Mouse (Mus musculus): Measurements from ENCODE around the gene Zbtb16. TPM values are rescaled to one million over a fixed set of nuclear protein-coding genes. Genes with fewer than 3 reads are reported as not detected.

Gene Zbtb16
- polyA plus RNA-seq, 1 experiment = not detected

DNA sequence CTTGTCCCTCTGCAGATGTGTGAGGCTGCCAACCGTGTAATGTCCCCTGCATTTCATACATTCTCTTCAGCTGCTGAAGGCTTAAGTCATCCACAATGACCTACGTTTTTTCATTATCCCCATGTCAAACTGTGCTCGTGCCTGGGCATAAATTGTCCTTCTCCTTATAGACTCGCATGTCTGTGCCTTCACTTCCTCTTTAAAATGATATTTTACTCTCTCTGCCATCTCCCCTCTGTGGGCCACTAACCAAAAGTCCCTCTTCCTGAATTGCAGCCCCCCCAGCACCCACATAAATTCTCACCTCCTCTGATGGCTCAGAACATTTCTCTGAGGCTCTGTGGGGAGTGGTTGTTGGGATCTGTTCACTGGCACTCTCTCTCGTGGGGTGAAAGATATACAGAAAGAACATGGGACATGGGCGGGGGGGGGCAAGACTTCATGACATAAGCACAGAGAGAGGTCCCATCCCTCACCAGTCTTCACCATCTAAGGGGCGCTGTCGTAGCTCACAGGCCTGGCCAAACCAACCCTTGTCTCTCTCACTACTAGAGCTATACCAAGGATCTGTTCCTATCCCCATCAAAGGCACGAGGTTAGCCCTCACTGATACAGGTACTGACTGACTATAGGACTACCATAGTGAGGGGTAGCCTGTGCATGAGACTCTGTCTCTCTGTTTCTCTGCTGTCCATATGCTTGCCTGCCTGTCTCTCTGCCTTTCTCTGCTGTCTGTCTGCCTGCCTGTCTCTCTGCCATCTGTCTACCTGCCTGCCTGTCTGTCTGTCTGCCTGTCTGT, 174.6 kb downstream of the Zbtb16 start:
- no peaks in the 10 kb centered on the region for H3K27me3 ChIP-seq (ENCODE audit: control insufficient read depth, insufficient read depth, insufficient read length)
- no peak overlapping the region for H3K4me3 ChIP-seq
- H3ac ChIP-seq (ENCODE audit: control insufficient read depth, insufficient read length) = no peak overlapping the region
- no peak overlapping the region for H3K4me2 ChIP-seq (ENCODE audit: low read depth)
- no peaks in the 10 kb centered on the region for H3K79me2 ChIP-seq (ENCODE audit: control insufficient read depth, insufficient read depth)
- H3K36me3 ChIP-seq (ENCODE audit: control insufficient read depth, insufficient read depth) = no peaks in the 10 kb centered on the region
- no peak for TF ChIP-seq MAX (IDR thresholded peaks at IDR 0.05; ENCODE audit: low read depth)
- TF ChIP-seq TCF12 (IDR thresholded peaks at IDR 0.05; ENCODE audit: insufficient read depth, poor library complexity, severe bottlenecking) = no peak
- TF ChIP-seq TCF3 (IDR thresholded peaks at IDR 0.05; ENCODE audit: insufficient read length, low read depth) = no peak
- no peak for TF ChIP-seq CEBPB (IDR thresholded peaks at IDR 0.05; ENCODE audit: insufficient read depth, poor library complexity, severe bottlenecking)
- TF ChIP-seq POLR2AphosphoS2 (IDR thresholded peaks at IDR 0.05; ENCODE audit: insufficient read length, low read depth) = no peak
- no peak for TF ChIP-seq MYOD1 (IDR thresholded peaks at IDR 0.05; ENCODE audit: control insufficient read depth in 1 of 3, insufficient read length in 2 of 3, low read depth in 2 of 3)
- TF ChIP-seq USF1 (IDR thresholded peaks at IDR 0.05; ENCODE audit: low read depth) = no peak
- TF ChIP-seq E2F4 (IDR thresholded peaks at IDR 0.05; ENCODE audit: insufficient read depth) = no peak
- no peak for TF ChIP-seq POLR2A (IDR thresholded peaks at IDR 0.05; ENCODE audit: insufficient read length, low read depth)
- TF ChIP-seq MYOG (IDR thresholded peaks at IDR 0.05; ENCODE audit: control insufficient read depth in 1 of 3, insufficient read depth in 1 of 3, insufficient read length in 2 of 3, low read depth in 2 of 3) = no peak
- TF ChIP-seq SRF (IDR thresholded peaks at IDR 0.05; ENCODE audit: control insufficient read depth, insufficient read length, low read depth) = no peak
- TF ChIP-seq REST (IDR thresholded peaks at IDR 0.05; ENCODE audit: insufficient read depth, insufficient read length) = no peak

GRCm38 (mm10) chr9:48655525-48656169, 180.4 kb downstream of the Zbtb16 start:
- TF ChIP-seq MAX (IDR thresholded peaks at IDR 0.05; ENCODE audit: low read depth) = no peak
- TF ChIP-seq CEBPB (IDR thresholded peaks at IDR 0.05; ENCODE audit: insufficient read depth, poor library complexity, severe bottlenecking) = no peak
- no peak for TF ChIP-seq USF1 (IDR thresholded peaks at IDR 0.05; ENCODE audit: low read depth)
- no peak for TF ChIP-seq E2F4 (IDR thresholded peaks at IDR 0.05; ENCODE audit: insufficient read depth)
- no peak for TF ChIP-seq POLR2AphosphoS2 (IDR thresholded peaks at IDR 0.05; ENCODE audit: insufficient read length, low read depth)
- TF ChIP-seq POLR2A (IDR thresholded peaks at IDR 0.05; ENCODE audit: insufficient read length, low read depth) = no peak
- no peak for TF ChIP-seq TCF3 (IDR thresholded peaks at IDR 0.05; ENCODE audit: insufficient read length, low read depth)
- no peak for TF ChIP-seq MYOD1 (IDR thresholded peaks at IDR 0.05; ENCODE audit: control insufficient read depth in 1 of 3, insufficient read length in 2 of 3, low read depth in 2 of 3)
- TF ChIP-seq TCF12 (IDR thresholded peaks at IDR 0.05; ENCODE audit: insufficient read depth, poor library complexity, severe bottlenecking) = no peak
- TF ChIP-seq MYOG (IDR thresholded peaks at IDR 0.05; ENCODE audit: control insufficient read depth in 1 of 3, insufficient read depth in 1 of 3, insufficient read length in 2 of 3, low read depth in 2 of 3) = no peak
- TF ChIP-seq REST (IDR thresholded peaks at IDR 0.05; ENCODE audit: insufficient read depth, insufficient read length) = no peak
- Histone ChIP-seq H3K4me2 (ENCODE audit: low read depth) (no peak overlapping the region), H3K36me3 (ENCODE audit: control insufficient read depth, insufficient read depth) (no peaks in the 10 kb centered on the region), H3K79me2 (ENCODE audit: control insufficient read depth, insufficient read depth) (no peaks in the 10 kb centered on the region), H3ac (ENCODE audit: control insufficient read depth, insufficient read length) (no peak overlapping the region), H3K27me3 (ENCODE audit: control insufficient read depth, insufficient read depth, insufficient read length) (no peaks in the 10 kb centered on the region), H3K4me3 (no peak overlapping the region)

GRCm38 (mm10) chr9:48654730-48655129, 181.3 kb downstream of the Zbtb16 start:
- Histone ChIP-seq H3K79me2 (ENCODE audit: control insufficient read depth, insufficient read depth) (no peaks in the 10 kb centered on the region), H3K4me3 (no peak overlapping the region), H3K27me3 (ENCODE audit: control insufficient read depth, insufficient read depth, insufficient read length) (peaks cover 5% of the 10 kb centered on the region), H3K36me3 (ENCODE audit: control insufficient read depth, insufficient read depth) (no peaks in the 10 kb centered on the region), H3K4me2 (ENCODE audit: low read depth) (no peak overlapping the region), H3ac (ENCODE audit: control insufficient read depth, insufficient read length) (no peak overlapping the region)
- TF ChIP-seq USF1 (IDR thresholded peaks at IDR 0.05; ENCODE audit: low read depth) = no peak
- no peak for TF ChIP-seq TCF12 (IDR thresholded peaks at IDR 0.05; ENCODE audit: insufficient read depth, poor library complexity, severe bottlenecking)
- TF ChIP-seq REST (IDR thresholded peaks at IDR 0.05; ENCODE audit: insufficient read depth, insufficient read length) = no peak
- TF ChIP-seq POLR2A (IDR thresholded peaks at IDR 0.05; ENCODE audit: insufficient read length, low read depth) = no peak
- no peak for TF ChIP-seq TCF3 (IDR thresholded peaks at IDR 0.05; ENCODE audit: insufficient read length, low read depth)
- TF ChIP-seq SRF (IDR thresholded peaks at IDR 0.05; ENCODE audit: control insufficient read depth, insufficient read length, low read depth) = no peak

GRCm38 (mm10) chr9:48653399-48654070, 182.5 kb downstream of the Zbtb16 start:
- H3ac ChIP-seq (ENCODE audit: control insufficient read depth, insufficient read length) = no peak overlapping the region

More at GRCm38 (mm10) chr9:48653399-48654070, 182.5 kb downstream of the Zbtb16 start:
- Histone ChIP-seq H3K4me2 (ENCODE audit: low read depth) (no peak overlapping the region), H3K36me3 (ENCODE audit: control insufficient read depth, insufficient read depth) (no peaks in the 10 kb centered on the region), H3K4me3 (no peak overlapping the region), H3K27me3 (ENCODE audit: control insufficient read depth, insufficient read depth, insufficient read length) (peaks cover 12% of the 10 kb centered on the region), H3K79me2 (ENCODE audit: control insufficient read depth, insufficient read depth) (no peaks in the 10 kb centered on the region)
- TF ChIP-seq TCF3 (IDR thresholded peaks at IDR 0.05; ENCODE audit: insufficient read length, low read depth) (no peak), MAX (IDR thresholded peaks at IDR 0.05; ENCODE audit: low read depth) (no peak), SRF (IDR thresholded peaks at IDR 0.05; ENCODE audit: control insufficient read depth, insufficient read length, low read depth) (no peak), CEBPB (IDR thresholded peaks at IDR 0.05; ENCODE audit: insufficient read depth, poor library complexity, severe bottlenecking) (no peak), MYOD1 (IDR thresholded peaks at IDR 0.05; ENCODE audit: control insufficient read depth in 1 of 3, insufficient read length in 2 of 3, low read depth in 2 of 3) (no peak), POLR2AphosphoS2 (IDR thresholded peaks at IDR 0.05; ENCODE audit: insufficient read length, low read depth) (no peak), MYOG (IDR thresholded peaks at IDR 0.05; ENCODE audit: control insufficient read depth in 1 of 3, insufficient read depth in 1 of 3, insufficient read length in 2 of 3, low read depth in 2 of 3) (no peak), REST (IDR thresholded peaks at IDR 0.05; ENCODE audit: insufficient read depth, insufficient read length) (no peak), POLR2A (IDR thresholded peaks at IDR 0.05; ENCODE audit: insufficient read length, low read depth) (no peak), TCF12 (IDR thresholded peaks at IDR 0.05; ENCODE audit: insufficient read depth, poor library complexity, severe bottlenecking) (no peak), E2F4 (IDR thresholded peaks at IDR 0.05; ENCODE audit: insufficient read depth) (no peak), USF1 (IDR thresholded peaks at IDR 0.05; ENCODE audit: low read depth) (no peak)
